Mouse (Mus musculus) embryo, embryonic 11 days (tissue): ENCODE measurements around the gene Olfr56.

Experiments
- DNase-seq: peaks from one replicate; pipeline ENCODE4 v3.0.0-alpha.2; 2015

The Olfr56 gene

GRCm38 (mm10) chr11:49093861-49094660 is 115.4 kb downstream of the Olfr56 start:
- no peak for DNase-seq

- no peak for DNase-seq
Measured at GRCm38 (mm10) chr11:49095367-49095766, 116.7 kb downstream of the Olfr56 start.

DNA sequence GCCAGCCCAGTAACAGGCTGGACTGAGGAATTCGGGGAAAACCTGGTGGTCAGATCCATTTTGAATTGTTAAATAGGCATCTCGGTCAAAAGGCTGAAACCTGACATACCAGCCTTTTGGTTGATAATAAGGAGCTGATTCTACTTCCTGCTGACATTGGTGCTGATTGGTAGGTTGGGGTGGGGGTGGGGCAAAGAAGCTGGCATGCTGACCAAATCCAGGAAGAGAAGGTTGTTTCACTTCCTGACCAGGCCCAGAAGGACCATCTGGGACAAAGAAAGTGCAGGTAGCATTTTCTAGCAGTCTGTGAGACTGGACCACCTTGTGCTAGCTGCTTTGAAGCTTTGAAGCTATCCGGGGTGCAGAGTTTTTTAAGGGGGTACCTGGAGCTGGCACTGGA is 121.7 kb downstream of the Olfr56 start:
- DNase-seq, result no peak

DNA sequence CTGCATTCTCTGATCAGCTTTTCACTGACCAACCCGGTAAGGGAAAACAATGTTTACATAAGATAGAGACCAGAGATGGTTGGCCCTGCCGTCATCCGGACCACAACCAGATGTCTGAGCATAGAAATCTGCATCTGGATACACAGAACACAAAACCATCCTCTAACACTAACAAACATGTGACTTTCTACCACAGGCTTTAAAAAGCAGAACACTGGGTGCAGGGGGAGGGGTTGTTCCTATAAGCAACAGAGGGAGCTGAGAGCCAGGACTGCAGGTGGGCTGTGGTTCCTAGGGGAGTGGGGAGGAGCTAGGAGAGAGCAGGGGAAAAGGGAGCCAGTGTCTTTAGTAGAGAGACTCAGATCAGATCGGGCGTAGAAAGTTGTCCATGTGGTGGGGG is 122.8 kb downstream of the Olfr56 start:
- DNase-seq, result no peak

GRCm38 (mm10) chr11:49103047-49103693 is 124.5 kb downstream of the Olfr56 start:
- peak; percentile 88 for DNase-seq

- no peak for DNase-seq
Measured at GRCm38 (mm10) chr11:49105752-49106151, 127.1 kb downstream of the Olfr56 start.

GRCm38 (mm10) chr11:49107650-49108537 is 129.2 kb downstream of the Olfr56 start:
- DNase-seq, result no peak

- peak; percentile 50 for DNase-seq
Measured at GRCm38 (mm10) chr11:49108833-49109232, 130.1 kb downstream of the Olfr56 start.

DNA sequence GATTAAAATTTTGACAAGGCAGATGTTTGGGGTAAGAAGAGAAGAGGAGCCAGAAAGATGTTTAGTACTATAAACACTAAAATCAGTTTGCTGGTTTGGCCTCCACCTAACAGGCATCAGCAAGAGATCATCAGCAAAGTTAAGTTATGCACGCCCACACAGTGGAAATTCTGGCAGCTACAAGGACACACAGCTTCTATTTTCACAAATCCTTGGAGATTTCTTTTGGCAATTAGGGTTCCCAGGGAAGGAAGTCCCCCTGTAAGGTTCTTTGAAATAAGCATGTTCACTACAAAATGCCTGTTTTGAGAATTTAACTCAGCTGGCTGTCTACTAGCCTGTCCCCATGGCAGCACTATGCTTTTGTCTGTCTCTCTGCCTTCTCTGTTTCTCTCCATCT is 132.3 kb downstream of the Olfr56 start:
- DNase-seq, result no peak

GRCm38 (mm10) chr11:49112624-49113219 is 134.0 kb downstream of the Olfr56 start:
- DNase-seq, result no peak

DNA sequence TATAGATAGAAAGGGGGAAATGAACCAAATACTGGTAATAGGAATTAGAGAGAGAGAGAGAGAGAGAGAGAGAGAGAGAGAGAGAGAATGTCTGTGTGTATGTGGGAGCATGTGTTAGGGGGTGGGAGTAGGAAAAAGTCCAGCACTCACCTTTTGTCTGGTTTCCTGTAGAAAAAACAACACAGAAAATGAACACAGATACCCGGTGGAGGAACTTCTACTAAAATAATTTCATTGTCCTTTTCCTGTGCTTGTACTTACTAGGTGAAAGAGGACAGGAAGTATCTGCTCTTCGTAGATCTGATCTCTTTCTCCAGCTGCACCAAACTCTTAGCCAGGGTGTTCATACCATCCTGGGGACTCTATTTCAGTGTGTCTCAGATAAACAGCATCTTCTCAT is 135.5 kb downstream of the Olfr56 start:
- DNase-seq, result no peak

GRCm38 (mm10) chr11:49114774-49115173 is 136.1 kb downstream of the Olfr56 start, which contains the start of gene Olfr1396:
Olfr1396 (minus strand) TSS chr11:49114874.
- no peak for DNase-seq

DNA sequence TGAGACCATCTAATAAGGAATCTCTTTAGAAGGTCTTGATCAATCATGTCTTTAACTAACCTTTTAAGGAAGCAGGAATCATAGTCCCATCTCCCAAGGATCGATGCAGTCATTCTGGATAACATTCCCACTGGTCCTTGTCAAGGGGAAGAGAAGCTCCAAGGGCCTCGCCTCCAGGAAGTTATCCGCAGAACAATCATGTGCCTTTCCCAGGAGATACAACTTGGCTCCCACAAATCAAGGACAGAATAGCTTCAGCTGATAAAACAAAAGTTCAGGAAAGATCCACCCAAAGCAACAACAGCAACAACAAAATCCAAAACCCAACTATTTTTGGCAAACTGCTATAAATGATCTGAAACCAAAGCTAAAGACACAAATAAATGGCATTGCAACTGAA is 140.9 kb downstream of the Olfr56 start:
- DNase-seq, result no peak

DNA sequence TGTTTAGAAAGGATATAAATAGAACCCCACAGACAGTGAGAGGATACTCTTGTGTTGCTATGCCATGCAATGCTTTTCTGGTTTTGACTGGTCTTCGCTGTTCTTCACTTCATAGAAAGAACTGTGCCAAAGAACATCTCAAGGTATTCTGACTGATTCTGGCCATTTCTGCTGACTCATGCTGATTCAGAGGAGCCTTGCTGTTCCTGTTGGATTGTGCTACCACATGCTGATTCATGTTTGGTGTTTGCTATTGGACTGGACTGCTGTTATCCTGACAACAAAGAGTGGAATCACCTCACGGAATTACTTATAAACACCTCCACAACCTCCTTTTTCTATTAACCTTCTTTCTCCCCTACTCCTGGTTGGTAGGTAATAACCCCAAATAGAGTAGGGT is 145.5 kb downstream of the Olfr56 start:
- no peak for DNase-seq

DNA sequence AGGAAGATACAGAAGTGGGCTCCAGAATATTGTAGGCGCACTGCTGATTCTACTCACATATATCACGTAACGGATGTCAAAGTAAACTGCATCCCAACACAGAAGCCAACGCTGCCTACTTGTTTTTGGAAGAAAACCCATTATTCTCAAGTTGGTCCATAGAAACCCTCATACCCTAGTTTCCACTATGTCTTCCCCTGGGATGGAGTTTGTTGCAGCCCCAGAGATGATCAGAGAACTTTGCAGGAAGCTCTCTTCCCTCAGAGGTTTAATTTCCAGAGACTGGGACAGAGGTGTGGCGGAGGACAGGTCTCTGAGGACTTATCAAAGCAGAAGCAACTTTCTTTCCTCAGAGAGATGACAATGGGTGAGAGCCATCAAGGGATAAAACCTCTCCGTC is 163.3 kb downstream of the Olfr56 start, which contains the start of gene Olfr1395:
TSS of gene Olfr1395 (plus strand) at position 301 of the 400 bp plus-strand sequence.
- DNase-seq, result no peak

- DNase-seq, result no peak
Measured at GRCm38 (mm10) chr11:49154077-49154476, 175.4 kb downstream of the Olfr56 start, which contains the start of gene Olfr1394. Olfr1394 (plus strand) TSS chr11:49154377.

DNA sequence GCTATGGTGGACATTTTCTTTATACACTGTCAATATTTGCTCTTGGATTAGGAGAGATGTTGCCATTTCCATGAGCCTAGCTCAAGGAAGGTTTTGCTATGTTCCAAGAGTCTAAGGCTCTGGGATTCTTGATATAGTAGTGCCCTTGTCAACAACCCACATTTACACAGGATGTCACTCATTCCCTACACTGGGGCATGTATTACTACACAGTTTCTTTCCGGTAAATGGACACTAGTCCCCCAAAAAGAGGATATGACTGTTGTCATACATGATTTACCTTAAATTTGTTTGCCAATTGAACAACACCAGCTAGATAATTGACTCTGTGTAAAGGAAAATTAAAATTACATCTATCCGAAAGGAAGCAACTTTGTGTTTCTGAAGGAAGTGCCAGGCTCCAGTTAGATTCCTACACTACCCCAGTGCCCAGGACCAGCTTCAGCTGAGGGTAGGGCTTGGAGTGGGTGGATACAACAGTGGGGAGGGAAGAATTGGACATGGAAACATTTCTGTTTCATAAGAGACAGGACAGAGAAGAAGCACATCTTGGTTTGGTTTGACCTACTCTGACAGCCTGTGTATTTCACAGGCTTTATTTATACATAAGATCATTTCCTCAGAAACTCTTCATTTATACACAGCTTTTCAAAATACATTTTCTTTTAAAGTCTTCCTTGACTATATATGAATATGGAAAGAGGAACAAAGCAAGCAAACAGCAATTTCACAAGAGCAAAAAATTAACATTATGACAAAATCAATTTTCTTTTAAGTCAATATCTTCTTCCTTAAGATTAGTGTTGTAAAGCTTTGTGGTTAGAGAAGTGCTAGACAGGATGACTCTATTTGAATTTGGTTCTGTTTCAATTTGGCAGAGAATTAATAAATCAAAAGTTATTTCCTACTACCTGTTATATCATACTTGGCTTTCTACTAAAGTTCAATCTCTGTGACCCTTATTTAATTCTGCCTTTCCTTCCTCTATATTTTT is 178.4 kb downstream of the Olfr56 start:
- no peak for DNase-seq

GRCm38 (mm10) chr11:49168839-49169611 is 190.3 kb downstream of the Olfr56 start:
- peak; percentile 56 for DNase-seq

DNA sequence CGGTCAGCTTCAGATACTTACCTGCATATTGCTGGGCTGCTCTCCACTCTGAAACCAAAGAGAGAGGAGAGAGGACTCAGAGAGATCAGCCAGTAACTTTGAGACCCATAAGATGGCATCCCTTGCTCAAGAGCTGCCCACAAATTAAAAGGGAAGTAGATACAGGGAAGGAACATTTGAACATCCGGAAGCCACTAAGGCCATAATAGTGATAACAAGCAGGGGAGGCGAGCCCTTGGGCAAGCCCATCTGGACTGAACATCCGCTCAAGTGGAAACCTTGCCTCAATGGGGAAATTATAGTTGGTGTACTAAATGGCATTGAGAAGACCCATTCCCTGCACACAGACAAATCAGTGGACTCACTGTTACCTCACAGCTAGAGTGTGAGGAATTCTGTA is 191.9 kb downstream of the Olfr56 start:
- DNase-seq, result no peak

DNA sequence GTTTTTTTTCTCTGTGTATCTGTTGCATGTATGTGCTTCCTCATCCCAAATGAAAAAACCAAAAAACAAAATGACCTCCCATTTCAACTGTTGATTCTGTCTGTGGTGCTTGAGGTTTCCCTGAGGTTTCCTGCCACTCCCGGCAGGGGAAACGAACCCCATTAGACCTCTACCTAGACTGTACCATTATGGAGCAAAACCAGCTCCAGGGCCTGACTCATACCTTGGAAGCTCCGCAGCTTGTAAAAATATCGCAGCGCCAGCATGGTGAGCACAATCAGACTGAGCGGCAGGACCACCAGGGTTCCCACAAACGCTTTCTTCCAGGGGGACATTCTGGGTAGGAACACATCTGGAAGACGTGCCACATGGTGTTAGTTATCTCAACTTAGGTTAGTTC is 196.7 kb downstream of the Olfr56 start:
- DNase-seq, result no peak
